Comparison of ENCODE assay signal across 15 mouse cellular contexts in genomic region chr4:138331647-138332046, GRCm38 (mm10). TPM values are rescaled to one million over a fixed set of nuclear protein-coding genes. Genes with fewer than 3 reads are reported as not detected.
DNase-seq lines count a peak whose midpoint lies in the region.
"Had no signal": no experiment of that assay in that cellular context is flagged by ENCODE, and none has a peak within 500 bp of the region (broad histone marks: within the 10 kb centered on the region; RNA-seq: fewer than 3 reads in every experiment).

No protein-coding gene starts in this region.

- peak; percentile 53 for DNase-seq in gastrocnemius, postnatal 10 days
- no peak for DNase-seq in gastrocnemius, adult 8-10 months (ENCODE audit: low spot score in 2 of 2)
- peak; percentile 39 for DNase-seq in retina, postnatal 1 day
- DNase-seq in retina, embryonic 14.5 days (ENCODE audit: low spot score) = no peak
- peak; percentile 80 to 83 for DNase-seq in cerebellum, postnatal 10 days
- DNase-seq in adrenal gland, adult 18-20 months (ENCODE audit: low spot score in 2 of 2) = no peak
- DNase-seq in kidney, adult 9 months = no peak
- DNase-seq: adrenal gland, postnatal 10 days; kidney, adult 8-10 months; kidney, postnatal 36 days; lung, adult 18-20 months; lung, postnatal 36 days; thymus, adult 2 months had no signal

RNA-seq across cellular contexts. Expression of gene Pink1, which starts 5.5 kb away (rescaled TPM):
- 100 to 1,000 TPM; 228 to 240 TPM for total RNA-seq in gastrocnemius, postnatal 10 days (2021)
- 100 to 1,000 TPM; 762 to 861 (median 819) TPM for total RNA-seq in gastrocnemius, adult 8-10 months (2022)
- 100 to 1,000 TPM; 193 to 198 TPM for total RNA-seq in adrenal gland, adult 18-20 months (2021)

RNA-seq across cellular contexts. Expression of gene Ddost, which starts 27.1 kb away (rescaled TPM):
- total RNA-seq in gastrocnemius, postnatal 10 days (2021) = 10 to 100 TPM; 74.4 to 82.9 TPM
- total RNA-seq in gastrocnemius, adult 8-10 months (2022) = 10 to 100 TPM; 29.7 to 35.8 (median 32.2) TPM
- total RNA-seq in adrenal gland, adult 18-20 months (2021) = 100 to 1,000 TPM; 115 to 119 TPM

RNA-seq across cellular contexts. Expression of gene Cda, which starts 36.1 kb away (rescaled TPM):
- 1 to 10 TPM; 2.5 to 2.8 TPM for total RNA-seq in gastrocnemius, postnatal 10 days (2021)
- under 1 TPM in 2 of 4 experiments, not detected in 2; 0.59 to 0.63 TPM for total RNA-seq in gastrocnemius, adult 8-10 months (2022)
- total RNA-seq in adrenal gland, adult 18-20 months (2021) = 10 to 100 TPM in 1 of 2 experiments, 1 to 10 TPM in 1; 8.9 to 10.0 TPM
- total RNA-seq: common myeloid progenitor, adult 5-6 weeks; monocyte, adult 5-6 weeks had no signal

Comparison
In these comparisons a context has a peak if more than half of its experiments do, and no peak if none do; other contexts are left out.
1. DNase-seq: peak in gastrocnemius, postnatal 10 days (single experiment), retina, postnatal 1 day (single experiment) and cerebellum, postnatal 10 days (2 of 2); none in gastrocnemius, adult 8-10 months (0 of 2), retina, embryonic 14.5 days (single experiment), adrenal gland, adult 18-20 months (0 of 2) and kidney, adult 9 months (single experiment).